Mouse (Mus musculus): ENCODE results near the gene Npc2. TPM values are rescaled to one million over a fixed set of nuclear protein-coding genes. Genes with fewer than 3 reads are reported as not detected.
A peak's percentile ranks its signal among the peaks of the same experiment; 100 is the strongest.

Npc2 gene
- polyA plus RNA-seq, 1 experiment from 2014 or later = 72.3 TPM

DNA sequence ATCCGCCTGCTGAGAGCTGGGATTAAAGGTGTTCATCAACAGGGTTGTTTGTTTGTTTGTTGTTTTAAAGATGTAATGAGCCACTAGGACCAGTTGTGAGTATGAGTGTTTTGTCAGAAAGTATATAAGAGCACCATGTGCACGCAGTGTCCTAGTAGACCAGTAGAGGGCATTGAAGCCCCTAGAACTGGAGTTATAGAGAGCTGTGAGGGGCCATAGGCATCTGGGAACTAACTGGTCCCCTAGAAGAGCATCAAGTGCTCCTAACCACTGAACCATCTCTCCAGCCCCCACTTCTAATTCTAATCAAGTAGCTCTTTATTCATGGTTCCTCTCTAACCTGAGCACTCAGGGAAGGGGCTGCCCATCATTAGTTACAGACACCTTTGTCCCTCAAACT lies 13.9 kb downstream of the Npc2 start:
- ATAC-seq (replicated peaks; ENCODE audit: low FRiP score) (no peak), DNase-seq (ENCODE audit: low spot score) (no peak)
- 76% methylated on average over 2 of the region's 2 CpGs for WGBS
- no peak overlapping the region for H3K4me2 ChIP-seq (ENCODE audit: low read depth, low read length, severe bottlenecking)
- H3K27ac ChIP-seq (ENCODE audit: low read depth, low read length) = no peak overlapping the region
- peaks cover 5% of the 10 kb centered on the region; the same call in 1 of the 2 replicates for H3K4me1 ChIP-seq (replicated peaks; ENCODE audit: control insufficient read depth, insufficient read depth, low read length)
- H3K9ac ChIP-seq (ENCODE audit: low read length) = no peak overlapping the region
- H3K4me3 ChIP-seq (ENCODE audit: low read depth, low read length) = no peak overlapping the region
- H3K36me3 ChIP-seq (ENCODE audit: control insufficient read depth, insufficient read depth, low read length) = peaks cover 3% of the 10 kb centered on the region; the same call in 1 of the 2 replicates
- H3K9me3 ChIP-seq (ENCODE audit: control insufficient read depth, low read length) = no peaks in the 10 kb centered on the region
- H3K27me3 ChIP-seq (ENCODE audit: control insufficient read depth, insufficient read depth, low read length) = no peaks in the 10 kb centered on the region

DNA sequence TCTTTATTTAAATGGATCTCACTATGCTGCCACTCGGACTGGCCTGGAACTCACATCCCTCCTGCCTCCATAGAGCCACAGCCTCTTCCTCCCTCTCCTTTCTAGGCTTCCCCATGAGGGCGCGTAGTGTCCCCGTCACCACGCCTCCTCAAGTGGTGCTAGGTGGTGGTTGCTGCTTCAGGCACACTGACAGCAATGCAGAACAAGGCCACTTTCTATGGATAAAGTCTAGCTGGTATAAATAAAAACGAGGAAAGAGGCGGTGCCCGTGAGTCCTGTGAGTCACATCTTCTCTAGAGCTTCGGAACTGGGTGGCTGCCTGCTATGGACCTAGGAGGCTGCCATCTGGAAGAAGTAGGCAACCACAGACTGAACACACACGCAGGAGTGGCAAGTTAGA lies 16.9 kb downstream of the Npc2 start:
- H3K9ac ChIP-seq (ENCODE audit: low read length) = no peak overlapping the region
- ATAC-seq (replicated peaks; ENCODE audit: low FRiP score) = no peak

DNA sequence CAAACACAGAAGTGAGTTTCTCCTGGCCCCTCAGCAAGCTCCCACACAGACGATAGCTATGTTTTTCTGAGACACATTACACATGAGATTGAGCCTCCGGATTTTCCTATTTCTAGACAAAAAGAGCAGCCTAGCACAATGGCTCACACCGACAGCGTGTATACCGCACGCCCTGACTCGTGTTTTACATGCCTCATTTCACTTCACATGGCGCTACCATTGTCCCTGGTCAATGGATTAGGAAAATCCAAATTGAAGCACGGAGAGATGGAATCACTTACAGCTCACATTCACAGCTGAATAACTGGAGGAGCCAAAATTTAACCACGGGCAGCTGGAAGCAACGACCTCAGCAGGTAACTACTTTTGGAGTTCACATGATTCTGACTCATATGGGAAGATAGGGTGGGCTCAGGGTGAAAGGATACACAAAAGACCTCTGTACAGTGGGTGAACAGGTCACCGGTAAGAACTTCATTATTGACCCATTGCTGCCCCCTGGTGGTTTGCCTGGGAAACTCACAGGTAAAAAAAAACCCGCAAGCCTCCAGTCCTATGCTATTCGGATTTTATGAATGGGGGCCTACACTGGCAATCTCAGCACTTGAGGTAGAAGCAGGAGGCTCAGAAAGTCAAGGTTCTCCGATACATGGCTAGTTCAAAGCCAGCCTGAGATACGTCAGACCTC lies 17.8 kb downstream of the Npc2 start:
- H3K27me3 ChIP-seq (ENCODE audit: control insufficient read depth, insufficient read depth, low read length) = no peaks in the 10 kb centered on the region
- ATAC-seq (replicated peaks; ENCODE audit: low FRiP score) = peak; percentile 58; the same call in 1 of the 2 replicates
- peaks cover 16% of the 10 kb centered on the region for H3K4me1 ChIP-seq (replicated peaks; ENCODE audit: control insufficient read depth, insufficient read depth, low read length)
- no peaks in the 10 kb centered on the region for H3K9me3 ChIP-seq (ENCODE audit: control insufficient read depth, low read length)
- peak overlapping the region; percentile 13; the same call in 1 of the 2 replicates for H3K4me2 ChIP-seq (ENCODE audit: low read depth, low read length, severe bottlenecking)
- no peak overlapping the region for H3K4me3 ChIP-seq (ENCODE audit: low read depth, low read length)
- DNase-seq (ENCODE audit: low spot score) = peak; percentile 89
- WGBS = 23% methylated on average over 16 of the region's 16 CpGs
- H3K27ac ChIP-seq (ENCODE audit: low read depth, low read length) = no peak overlapping the region; the same call in 1 of the 2 replicates
- H3K36me3 ChIP-seq (ENCODE audit: control insufficient read depth, insufficient read depth, low read length) = peaks cover 1% of the 10 kb centered on the region; the same call in 1 of the 2 replicates
- no peak overlapping the region for H3K9ac ChIP-seq (ENCODE audit: low read length)

More for the DNA sequence above, 16.9 kb downstream of the Npc2 start:
- Histone ChIP-seq H3K4me3 (ENCODE audit: low read depth, low read length) (no peak overlapping the region), H3K36me3 (ENCODE audit: control insufficient read depth, insufficient read depth, low read length) (peaks cover 3% of the 10 kb centered on the region; the same call in 1 of the 2 replicates), H3K4me2 (ENCODE audit: low read depth, low read length, severe bottlenecking) (no peak overlapping the region), H3K27me3 (ENCODE audit: control insufficient read depth, insufficient read depth, low read length) (no peaks in the 10 kb centered on the region), H3K27ac (ENCODE audit: low read depth, low read length) (no peak overlapping the region), H3K9me3 (ENCODE audit: control insufficient read depth, low read length) (no peaks in the 10 kb centered on the region), H3K4me1 (replicated peaks; ENCODE audit: control insufficient read depth, insufficient read depth, low read length) (peaks cover 16% of the 10 kb centered on the region)
- WGBS = 90% methylated on average over 10 of the region's 10 CpGs
- no peak for DNase-seq (ENCODE audit: low spot score)

DNA sequence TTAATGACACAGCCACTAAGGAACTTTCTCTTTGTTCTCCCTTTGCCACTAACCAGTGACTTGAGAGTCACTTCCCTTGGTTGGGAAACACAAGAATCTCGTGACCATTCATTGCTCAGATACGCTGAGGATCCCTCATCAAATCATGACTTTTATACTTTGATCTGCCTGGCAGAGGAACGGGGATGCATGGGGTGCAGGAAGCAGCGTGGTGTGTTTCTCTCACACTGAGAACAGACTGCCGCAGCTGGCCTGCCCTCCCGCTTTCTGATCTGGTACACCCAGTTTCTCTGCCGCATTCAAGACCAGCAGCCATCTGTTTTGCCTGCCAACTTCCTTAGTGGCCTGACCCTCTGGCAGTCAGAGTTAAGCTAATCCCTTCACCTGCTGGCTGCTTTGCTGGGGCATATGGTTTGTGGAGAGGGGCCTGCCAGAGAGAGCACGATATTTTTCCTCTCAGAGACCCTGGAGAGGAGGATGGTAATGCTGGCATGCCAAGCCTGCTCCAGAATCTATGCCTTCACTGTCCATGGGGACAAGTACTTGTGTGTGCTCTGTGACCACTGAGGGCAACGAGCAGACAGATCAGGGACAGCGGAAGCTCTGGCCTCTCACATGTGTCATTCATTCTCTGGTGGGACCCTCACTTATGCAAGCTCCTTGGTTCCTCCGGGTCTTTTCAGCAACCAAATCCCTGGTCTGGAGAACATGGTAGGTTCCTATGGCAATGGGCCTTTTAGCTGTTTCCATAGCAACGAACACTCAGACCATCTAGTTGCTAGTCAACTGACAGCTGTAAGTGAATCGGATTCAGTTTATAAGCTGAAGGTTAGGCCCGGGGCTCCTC lies 20.6 kb downstream of the Npc2 start:
- Histone ChIP-seq H3K4me2 (ENCODE audit: low read depth, low read length, severe bottlenecking) (no peak overlapping the region), H3K9me3 (ENCODE audit: control insufficient read depth, low read length) (no peaks in the 10 kb centered on the region), H3K4me3 (ENCODE audit: low read depth, low read length) (no peak overlapping the region), H3K9ac (ENCODE audit: low read length) (no peak overlapping the region), H3K27ac (ENCODE audit: low read depth, low read length) (peak overlapping the region; percentile 48; the same call in 1 of the 2 replicates), H3K4me1 (replicated peaks; ENCODE audit: control insufficient read depth, insufficient read depth, low read length) (peaks cover 16% of the 10 kb centered on the region), H3K36me3 (ENCODE audit: control insufficient read depth, insufficient read depth, low read length) (no peaks in the 10 kb centered on the region; the same call in 1 of the 2 replicates), H3K27me3 (ENCODE audit: control insufficient read depth, insufficient read depth, low read length) (no peaks in the 10 kb centered on the region)
- peak; percentile 49 for ATAC-seq (replicated peaks; ENCODE audit: low FRiP score)
- 38% methylated on average over 14 of the region's 14 CpGs for whole genome bisulfite sequencing
- no peak for DNase-seq (ENCODE audit: low spot score)

DNA sequence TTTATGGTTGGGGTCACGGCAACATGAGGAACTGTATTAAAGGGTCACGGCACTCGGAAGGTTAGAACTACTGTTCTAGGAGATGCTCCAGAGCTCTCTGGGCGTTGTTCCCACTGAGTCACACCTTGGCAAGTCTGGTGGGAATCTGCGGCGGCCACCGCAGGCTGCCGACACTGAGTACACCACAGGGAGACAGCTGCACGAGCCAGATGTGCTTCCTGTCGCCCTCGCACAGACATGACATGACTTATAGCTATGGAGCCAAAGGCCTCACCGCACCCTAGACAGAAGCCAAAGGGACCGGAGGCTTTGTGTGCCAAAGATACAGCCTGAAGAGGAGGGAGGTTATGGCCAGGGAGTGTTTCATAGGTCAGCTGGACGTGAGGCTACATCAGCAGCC lies 22.3 kb downstream of the Npc2 start:
- H3K4me3 ChIP-seq (ENCODE audit: low read depth, low read length) = no peak overlapping the region
- ATAC-seq (replicated peaks; ENCODE audit: low FRiP score) (no peak), DNase-seq (ENCODE audit: low spot score) (no peak)
- H3K27ac ChIP-seq (ENCODE audit: low read depth, low read length) = no peak overlapping the region
- WGBS = 85% methylated on average over 14 of the region's 14 CpGs
- H3K9me3 ChIP-seq (ENCODE audit: control insufficient read depth, low read length) = no peaks in the 10 kb centered on the region
- H3K27me3 ChIP-seq (ENCODE audit: control insufficient read depth, insufficient read depth, low read length) = no peaks in the 10 kb centered on the region
- no peaks in the 10 kb centered on the region; the same call in 1 of the 2 replicates for H3K36me3 ChIP-seq (ENCODE audit: control insufficient read depth, insufficient read depth, low read length)
- H3K4me1 ChIP-seq (replicated peaks; ENCODE audit: control insufficient read depth, insufficient read depth, low read length) = peaks cover 16% of the 10 kb centered on the region
- no peak overlapping the region for H3K4me2 ChIP-seq (ENCODE audit: low read depth, low read length, severe bottlenecking)
- no peak overlapping the region for H3K9ac ChIP-seq (ENCODE audit: low read length)

DNA sequence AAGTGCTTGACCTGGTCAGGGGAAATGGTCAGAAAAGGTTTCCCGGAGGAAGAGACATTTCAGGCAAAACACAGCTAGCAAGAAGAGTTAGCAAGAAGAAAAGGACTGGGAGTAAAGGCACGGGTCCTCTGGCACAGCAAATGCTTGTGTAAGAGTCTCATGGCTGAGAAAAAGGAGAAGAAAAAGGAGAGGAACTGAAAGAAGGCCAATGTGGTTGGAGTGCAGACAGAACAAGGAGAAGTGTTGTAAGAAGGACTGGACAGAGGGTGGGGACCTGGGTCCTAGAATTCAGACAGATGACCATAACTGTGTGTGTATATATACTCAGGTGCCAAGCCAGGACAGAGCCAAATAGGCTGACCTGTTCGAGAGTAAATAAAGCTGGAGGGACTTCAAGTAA lies 24.8 kb downstream of the Npc2 start:
- no peak for DNase-seq (ENCODE audit: low spot score)
- H3K9ac ChIP-seq (ENCODE audit: low read length) = no peak overlapping the region
- H3K9me3 ChIP-seq (ENCODE audit: control insufficient read depth, low read length) = no peaks in the 10 kb centered on the region
- no peak for ATAC-seq (replicated peaks; ENCODE audit: low FRiP score)
- WGBS = 80% methylated on average over 3 of the region's 3 CpGs
- H3K4me2 ChIP-seq (ENCODE audit: low read depth, low read length, severe bottlenecking) = no peak overlapping the region
- H3K27ac ChIP-seq (ENCODE audit: low read depth, low read length) = no peak overlapping the region
- no peak overlapping the region for H3K4me3 ChIP-seq (ENCODE audit: low read depth, low read length)
- peaks cover 11% of the 10 kb centered on the region for H3K4me1 ChIP-seq (replicated peaks; ENCODE audit: control insufficient read depth, insufficient read depth, low read length)
- no peaks in the 10 kb centered on the region for H3K27me3 ChIP-seq (ENCODE audit: control insufficient read depth, insufficient read depth, low read length)
- no peaks in the 10 kb centered on the region for H3K36me3 ChIP-seq (ENCODE audit: control insufficient read depth, insufficient read depth, low read length)

DNA sequence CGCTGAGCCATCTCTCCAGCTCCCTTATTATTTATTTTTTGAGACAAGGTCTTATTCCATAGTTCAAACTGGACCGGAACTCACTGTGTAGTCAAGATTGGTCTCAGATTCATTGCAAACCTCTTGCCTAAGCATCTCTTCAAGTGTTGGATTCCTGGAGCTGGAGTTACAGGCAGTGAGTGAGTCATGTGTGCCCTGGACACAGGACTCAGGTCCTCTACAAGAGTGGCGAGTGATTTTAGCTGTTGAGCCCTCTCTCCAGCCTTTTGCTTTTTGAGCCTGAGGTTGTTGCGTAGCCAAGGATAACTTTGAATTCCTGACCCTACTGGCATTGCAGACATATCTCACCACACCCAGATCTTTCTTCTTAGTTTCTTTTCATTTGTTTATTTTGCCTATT lies 27.3 kb downstream of the Npc2 start:
- WGBS = 59% methylated on average over 4 of the region's 4 CpGs
- H3K4me3 ChIP-seq (ENCODE audit: low read depth, low read length) = no peak overlapping the region
- no peak overlapping the region for H3K9ac ChIP-seq (ENCODE audit: low read length)
- H3K9me3 ChIP-seq (ENCODE audit: control insufficient read depth, low read length) = no peaks in the 10 kb centered on the region
- no peaks in the 10 kb centered on the region for H3K36me3 ChIP-seq (ENCODE audit: control insufficient read depth, insufficient read depth, low read length)
- H3K27me3 ChIP-seq (ENCODE audit: control insufficient read depth, insufficient read depth, low read length) = no peaks in the 10 kb centered on the region
- DNase-seq (ENCODE audit: low spot score) = no peak
- no peak overlapping the region for H3K4me2 ChIP-seq (ENCODE audit: low read depth, low read length, severe bottlenecking)
- H3K4me1 ChIP-seq (replicated peaks; ENCODE audit: control insufficient read depth, insufficient read depth, low read length) = no peaks in the 10 kb centered on the region
- no peak overlapping the region for H3K27ac ChIP-seq (ENCODE audit: low read depth, low read length)
- no peak for ATAC-seq (replicated peaks; ENCODE audit: low FRiP score)

DNA sequence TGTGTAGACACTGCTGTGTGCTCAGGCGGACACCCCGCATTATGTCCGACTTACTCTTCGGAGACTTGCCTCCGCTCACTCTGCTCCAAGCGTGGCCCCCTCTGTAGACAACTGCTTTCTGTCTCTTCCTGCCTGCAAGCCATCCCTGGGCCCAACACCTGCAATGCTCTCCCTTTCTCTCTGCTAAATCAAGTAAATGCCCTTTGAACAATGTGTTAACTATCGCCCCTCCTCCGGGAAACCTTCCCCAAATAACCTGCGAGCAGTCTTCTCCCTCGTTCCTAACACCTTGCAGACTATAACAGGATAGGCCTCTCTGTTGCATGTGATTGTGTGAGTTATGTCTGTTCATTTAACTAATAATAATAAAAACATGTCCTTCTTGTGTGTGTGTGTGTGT lies 29.5 kb downstream of the Npc2 start:
- Histone ChIP-seq H3K4me1 (replicated peaks; ENCODE audit: control insufficient read depth, insufficient read depth, low read length) (no peaks in the 10 kb centered on the region), H3K9ac (ENCODE audit: low read length) (no peak overlapping the region), H3K27ac (ENCODE audit: low read depth, low read length) (no peak overlapping the region), H3K4me3 (ENCODE audit: low read depth, low read length) (no peak overlapping the region), H3K36me3 (ENCODE audit: control insufficient read depth, insufficient read depth, low read length) (no peaks in the 10 kb centered on the region), H3K4me2 (ENCODE audit: low read depth, low read length, severe bottlenecking) (no peak overlapping the region), H3K9me3 (ENCODE audit: control insufficient read depth, low read length) (no peaks in the 10 kb centered on the region), H3K27me3 (ENCODE audit: control insufficient read depth, insufficient read depth, low read length) (no peaks in the 10 kb centered on the region)
- 88% methylated on average over 10 of the region's 10 CpGs for WGBS
- ATAC-seq (replicated peaks; ENCODE audit: low FRiP score) (no peak), DNase-seq (ENCODE audit: low spot score) (no peak)
